Mouse (Mus musculus) kidney, adult 11 months (tissue): ENCODE data around the gene Kcnh6.

Experiments used
- DNase-seq: peaks from one replicate; pipeline ENCODE4 v3.0.0; 2022

Gene Kcnh6

GRCm38 (mm10) chr11:106016440-106016839, 8.5 kb downstream of the Kcnh6 start:
- DNase-seq, result no peak

GRCm38 (mm10) chr11:106020051-106020763, 12.3 kb downstream of the Kcnh6 start:
- no peak for DNase-seq

GRCm38 (mm10) chr11:106025774-106026173, 17.9 kb downstream of the Kcnh6 start:
- no peak for DNase-seq

- DNase-seq, result peak; percentile 60
Observed at GRCm38 (mm10) chr11:106026465-106027151, 18.7 kb downstream of the Kcnh6 start.

GRCm38 (mm10) chr11:106027607-106028006, 19.7 kb downstream of the Kcnh6 start:
- DNase-seq, result no peak

GRCm38 (mm10) chr11:106032074-106032473, 24.1 kb downstream of the Kcnh6 start:
- peak; percentile 33 for DNase-seq

- peak; percentile 70 for DNase-seq
Observed at GRCm38 (mm10) chr11:106033491-106033919, 25.6 kb downstream of the Kcnh6 start.

GRCm38 (mm10) chr11:106034986-106035385, 27.1 kb downstream of the Kcnh6 start:
- DNase-seq, result no peak

GRCm38 (mm10) chr11:106036548-106037417, 28.9 kb downstream of the Kcnh6 start, which contains the start of gene Dcaf7:
Gene Dcaf7 (plus strand): TSS chr11:106036872.
- DNase-seq, result peak; percentile 97

GRCm38 (mm10) chr11:106037418-106037751, 29.5 kb downstream of the Kcnh6 start:
- DNase-seq, result no peak

GRCm38 (mm10) chr11:106044349-106044748, 36.4 kb downstream of the Kcnh6 start:
- no peak for DNase-seq

- no peak for DNase-seq
Observed at GRCm38 (mm10) chr11:106045256-106045655, 37.3 kb downstream of the Kcnh6 start.

- DNase-seq, result no peak
Observed at GRCm38 (mm10) chr11:106045780-106046179, 37.9 kb downstream of the Kcnh6 start.

GRCm38 (mm10) chr11:106046584-106046983, 38.7 kb downstream of the Kcnh6 start:
- no peak for DNase-seq

- no peak for DNase-seq
Observed at GRCm38 (mm10) chr11:106053921-106054320, 46.0 kb downstream of the Kcnh6 start.

- no peak for DNase-seq
Observed at GRCm38 (mm10) chr11:106054600-106054999, 46.7 kb downstream of the Kcnh6 start.

- DNase-seq, result no peak
Observed at GRCm38 (mm10) chr11:106055341-106055740, 47.4 kb downstream of the Kcnh6 start.

- no peak for DNase-seq
Observed at GRCm38 (mm10) chr11:106056819-106057491, 49.0 kb downstream of the Kcnh6 start.

- DNase-seq, result no peak
Observed at GRCm38 (mm10) chr11:106058020-106058419, 50.1 kb downstream of the Kcnh6 start.

GRCm38 (mm10) chr11:106060549-106060948, 52.6 kb downstream of the Kcnh6 start:
- no peak for DNase-seq

- DNase-seq, result no peak
Observed at GRCm38 (mm10) chr11:106061311-106061710, 53.4 kb downstream of the Kcnh6 start.

- DNase-seq, result no peak
Observed at GRCm38 (mm10) chr11:106063756-106064155, 55.8 kb downstream of the Kcnh6 start.
